Mouse (Mus musculus): ENCODE measurements at regions not wholly inside any gene's neighbourhood (a gene's known extent, or its start where the extent isn't known, plus 50 kb on each side); places are given as distances from the start of the nearest gene placed in this dataset.

GRCm38 (mm10) chr5:133925184-133925900, 174.2 kb upstream of the Castor2 start:
- no peak for DNase-seq (ENCODE audit: extremely low read depth)
- dilution Hi-C loops (cut with MboI; ENCODE audit: extremely low pct_ligation_motif_present, extremely low pct_unique_long_range_greater_than_20kb, low sequenced_read_pairs), result no loop called here
- no peaks in the 10 kb centered on the region for H3K27me3 ChIP-seq (replicated peaks)
- no peak for TF ChIP-seq BHLHE40 (IDR thresholded peaks at IDR 0.05; ENCODE audit: low read depth, low read length)
- TF ChIP-seq CTCF (conservative IDR thresholded peaks at IDR 0.05 in 1 of 2, IDR thresholded peaks at IDR 0.05 in 1 of 2; ENCODE audit: low read depth in 2 of 2, low read length in 2 of 2), result no peak
- TF ChIP-seq MEF2A (IDR thresholded peaks at IDR 0.05; ENCODE audit: borderline replicate concordance, low read depth, low read length), result no peak
- no peak for TF ChIP-seq ETS1 (conservative IDR thresholded peaks at IDR 0.05; ENCODE audit: low read depth, low read length)
- no peak for TF ChIP-seq IRF4 (IDR thresholded peaks at IDR 0.05; ENCODE audit: low read depth, low read length)
- TF ChIP-seq ZNF384 (IDR thresholded peaks at IDR 0.05; ENCODE audit: low read depth, low read length), result no peak
- TF ChIP-seq SMC3 (IDR thresholded peaks at IDR 0.05; ENCODE audit: low read depth, low read length), result no peak
- TF ChIP-seq MYC (IDR thresholded peaks at IDR 0.05; ENCODE audit: low read depth, low read length), result no peak
- no peak for TF ChIP-seq MAFK (IDR thresholded peaks at IDR 0.05; ENCODE audit: insufficient replicate concordance, low read length)
- no peak for TF ChIP-seq HCFC1 (IDR thresholded peaks at IDR 0.05; ENCODE audit: low read depth, low read length)
- no peak for TF ChIP-seq USF2 (conservative IDR thresholded peaks at IDR 0.05; ENCODE audit: low read depth, low read length)
- no peak for TF ChIP-seq CHD2 (IDR thresholded peaks at IDR 0.05; ENCODE audit: low read length)
- no peak for TF ChIP-seq MAX (IDR thresholded peaks at IDR 0.05; ENCODE audit: low read length)
- no peak for TF ChIP-seq NRF1 (IDR thresholded peaks at IDR 0.05; ENCODE audit: low read depth, low read length)
- in situ Hi-C loops (cut with MboI; ENCODE audit: low pct_ligation_motif_present, low pct_unique_long_range_greater_than_20kb, low sequenced_read_pairs), result no loop called here
- no peaks in the 10 kb centered on the region for H3K79me2 ChIP-seq (replicated peaks; ENCODE audit: control insufficient read depth, extremely low read depth, insufficient read depth, poor library complexity, severe bottlenecking)
- no peak overlapping the region for H3K4me2 ChIP-seq (ENCODE audit: insufficient read depth, low read depth, poor library complexity, severe bottlenecking)
- H3K36me3 ChIP-seq (replicated peaks in 1 of 2; ENCODE audit: control insufficient read depth in 1 of 2, insufficient read depth in 1 of 2, low read length in 1 of 2), result no peaks in the 10 kb centered on the region
- no peak overlapping the region for H3K9ac ChIP-seq (ENCODE audit: insufficient read depth, low read depth)
- no peak overlapping the region for H3K4me3 ChIP-seq (replicated peaks in 1 of 3; ENCODE audit: low read depth in 2 of 3, low read length in 2 of 3, poor library complexity in 1 of 3)
- H3K27ac ChIP-seq (ENCODE audit: insufficient read depth, low read depth), result no peak overlapping the region
- H3K4me1 ChIP-seq (ENCODE audit: control insufficient read depth in 1 of 2, insufficient read depth in 2 of 2), result no peaks in the 10 kb centered on the region
- H3K9me3 ChIP-seq (replicated peaks; ENCODE audit: low read length), result peaks cover 73% of the 10 kb centered on the region

- no peaks in the 10 kb centered on the region for H3K27me3 ChIP-seq (replicated peaks)
- dilution Hi-C loops (cut with MboI; ENCODE audit: extremely low pct_ligation_motif_present, extremely low pct_unique_long_range_greater_than_20kb, low sequenced_read_pairs) (no loop called here), in situ Hi-C loops (cut with MboI; ENCODE audit: low pct_ligation_motif_present, low pct_unique_long_range_greater_than_20kb, low sequenced_read_pairs) (no loop called here)
- H3K9ac ChIP-seq (ENCODE audit: insufficient read depth, low read depth), result no peak overlapping the region
- TF ChIP-seq RAD21 (IDR thresholded peaks at IDR 0.05; ENCODE audit: low read depth, low read length) (no peak), GABPA (IDR thresholded peaks at IDR 0.05; ENCODE audit: insufficient replicate concordance, low read depth, low read length) (no peak), ZNF384 (IDR thresholded peaks at IDR 0.05; ENCODE audit: low read depth, low read length) (no peak), CHD2 (IDR thresholded peaks at IDR 0.05; ENCODE audit: low read length) (no peak), SIN3A (IDR thresholded peaks at IDR 0.05; ENCODE audit: low read length) (no peak), SMC3 (IDR thresholded peaks at IDR 0.05; ENCODE audit: low read depth, low read length) (no peak), E2F4 (IDR thresholded peaks at IDR 0.05; ENCODE audit: insufficient replicate concordance, low read depth, low read length) (no peak), HCFC1 (IDR thresholded peaks at IDR 0.05; ENCODE audit: low read depth, low read length) (no peak), NRF1 (IDR thresholded peaks at IDR 0.05; ENCODE audit: low read depth, low read length) (no peak), ELF1 (IDR thresholded peaks at IDR 0.05; ENCODE audit: low read depth, low read length) (no peak), TBP (conservative IDR thresholded peaks at IDR 0.05; ENCODE audit: low read depth, low read length) (no peak), UBTF (IDR thresholded peaks at IDR 0.05; ENCODE audit: low read depth, low read length) (no peak), POLR2A (IDR thresholded peaks at IDR 0.05; ENCODE audit: low read depth, low read length) (no peak), ETS1 (conservative IDR thresholded peaks at IDR 0.05; ENCODE audit: low read depth, low read length) (no peak), ZMIZ1 (IDR thresholded peaks at IDR 0.05; ENCODE audit: low read depth, low read length) (no peak), POLR2AphosphoS2 (IDR thresholded peaks at IDR 0.05; ENCODE audit: low read depth, low read length) (no peak), CTCF (conservative IDR thresholded peaks at IDR 0.05 in 1 of 2, IDR thresholded peaks at IDR 0.05 in 1 of 2; ENCODE audit: low read depth in 2 of 2, low read length in 2 of 2) (no peak)
- H3K9me3 ChIP-seq (replicated peaks; ENCODE audit: low read length), result peaks cover 79% of the 10 kb centered on the region
- H3K27ac ChIP-seq (ENCODE audit: insufficient read depth, low read depth), result no peak overlapping the region
- no peaks in the 10 kb centered on the region for H3K4me1 ChIP-seq (ENCODE audit: control insufficient read depth in 1 of 2, insufficient read depth in 2 of 2)
- H3K79me2 ChIP-seq (replicated peaks; ENCODE audit: control insufficient read depth, extremely low read depth, insufficient read depth, poor library complexity, severe bottlenecking), result no peaks in the 10 kb centered on the region
- DNase-seq (ENCODE audit: extremely low read depth), result no peak
- H3K36me3 ChIP-seq (replicated peaks in 1 of 2; ENCODE audit: control insufficient read depth in 1 of 2, insufficient read depth in 1 of 2, low read length in 1 of 2), result no peaks in the 10 kb centered on the region
- no peak overlapping the region for H3K4me2 ChIP-seq (ENCODE audit: insufficient read depth, low read depth, poor library complexity, severe bottlenecking)
- H3K4me3 ChIP-seq (replicated peaks in 1 of 3; ENCODE audit: low read depth in 2 of 3, low read length in 2 of 3, poor library complexity in 1 of 3), result no peak overlapping the region
These were observed 177.3 kb upstream of the Castor2 start for GRCm38 (mm10) chr5:133922181-133922580.

Measured in CH12.LX (cell line).